Mouse (Mus musculus) myocyte (in vitro differentiated cells): Measurements from ENCODE around the gene Btbd6.

Experiments used
- MAX ChIP-seq: IDR thresholded peaks from one replicate; pipeline ENCODE4 v1.6.1; 2011; ENCODE audit warnings: low read depth, mild to moderate bottlenecking, control low read depth
- POLR2AphosphoS2 ChIP-seq: IDR thresholded peaks from one replicate; pipeline ENCODE4 v1.6.1; 2011; ENCODE audit warnings: low read depth, control low read depth; ENCODE audit not compliant: insufficient read length

DNA sequence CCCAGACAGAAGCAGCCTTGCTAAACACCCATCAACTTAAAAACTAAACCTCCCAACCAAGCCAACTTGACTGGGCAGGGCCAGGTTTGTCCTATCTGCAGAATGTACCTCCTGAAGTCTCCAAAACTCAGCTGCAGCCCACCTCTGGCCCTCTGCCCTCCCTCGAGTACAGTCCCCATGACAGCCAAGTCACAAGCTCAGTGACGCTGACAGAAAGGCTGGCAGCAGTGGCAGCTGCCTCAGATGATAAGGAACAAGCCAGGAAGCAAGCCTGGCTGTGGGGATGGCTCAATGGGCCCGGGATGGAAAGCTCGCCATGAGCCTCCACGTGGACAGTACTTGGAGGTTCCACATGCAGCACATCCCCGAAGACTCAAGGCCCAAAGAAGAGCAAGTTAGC lies 6.7 kb upstream of the Btbd6 start:
- TF ChIP-seq POLR2AphosphoS2 (no peak), MAX (no peak)
